16 mouse cellular contexts compared by ENCODE assay signal in the genomic region with DNA sequence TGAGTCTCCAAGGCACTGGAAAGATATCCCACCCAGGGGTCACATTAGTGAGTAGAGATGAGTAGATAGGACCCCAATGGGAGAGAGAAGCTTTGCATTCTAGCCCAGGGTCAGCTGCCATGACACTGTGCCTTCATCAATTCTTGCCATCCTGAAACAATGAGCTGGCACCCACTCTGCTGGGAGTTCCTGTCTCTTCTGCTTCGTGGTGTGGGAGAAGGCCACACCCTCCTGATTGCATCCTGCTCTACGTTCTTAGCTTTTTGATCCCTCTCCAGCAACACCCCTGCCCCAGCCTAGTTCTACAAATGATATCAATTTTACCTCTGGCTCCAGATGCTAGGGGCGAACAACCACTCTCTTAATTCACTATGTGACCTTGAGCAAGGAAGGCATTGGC. TPM values are rescaled to one million over a fixed set of nuclear protein-coding genes. Genes with fewer than 3 reads are reported as not detected.
A peak's percentile ranks its signal among the peaks of the same experiment; 100 is the strongest.
DNase-seq lines count a peak whose midpoint lies in the region; ATAC-seq and TF ChIP-seq lines count a peak whose summit lies in the region.
"Had no signal": no experiment of that assay in that cellular context is flagged by ENCODE, and none has a peak within 500 bp of the region (broad histone marks: within the 10 kb centered on the region; RNA-seq: fewer than 3 reads in every experiment).

No protein-coding gene starts in this region.

- no peaks in the 10 kb centered on the region for H3K27me3 ChIP-seq in heart, embryonic 11.5 days (ENCODE audit: control insufficient read depth, insufficient read depth, low read length)
- no peaks in the 10 kb centered on the region for H3K27me3 ChIP-seq in kidney, embryonic 15.5 days
- H3K27me3 ChIP-seq in heart, postnatal 0 days (ENCODE audit: control insufficient read depth, insufficient read depth, low read length) = no peaks in the 10 kb centered on the region
- H3K27me3 ChIP-seq: embryonic facial prominence, embryonic 13.5 days; liver, embryonic 12.5 days; neural tube, embryonic 15.5 days had no signal

- H3K9me3 ChIP-seq in heart, embryonic 11.5 days (replicated peaks; ENCODE audit: control insufficient read depth, low read length) = no peaks in the 10 kb centered on the region
- H3K9me3 ChIP-seq in kidney, embryonic 15.5 days (replicated peaks) = no peaks in the 10 kb centered on the region
- no peaks in the 10 kb centered on the region for H3K9me3 ChIP-seq in heart, postnatal 0 days (replicated peaks; ENCODE audit: control insufficient read depth, low read length)
- H3K9me3 ChIP-seq: embryonic facial prominence, embryonic 13.5 days; forebrain, embryonic 10.5 days; limb, embryonic 10.5 days; liver, embryonic 12.5 days; neural tube, embryonic 15.5 days had no signal

- no peak for TF ChIP-seq EP300 in heart, postnatal 0 days (IDR thresholded peaks at IDR 0.05; ENCODE audit: low read depth)

- H3K36me3 ChIP-seq in heart, embryonic 11.5 days (ENCODE audit: control insufficient read depth, insufficient read depth, low read length) = no peaks in the 10 kb centered on the region
- H3K36me3 ChIP-seq in kidney, embryonic 15.5 days = no peaks in the 10 kb centered on the region
- H3K36me3 ChIP-seq in heart, postnatal 0 days (replicated peaks; ENCODE audit: control insufficient read depth, insufficient read depth, low read length) = no peaks in the 10 kb centered on the region
- H3K36me3 ChIP-seq in macrophage (ENCODE audit: inconsistent target) = no peaks in the 10 kb centered on the region
- H3K36me3 ChIP-seq: embryonic facial prominence, embryonic 13.5 days; forebrain, embryonic 10.5 days; limb, embryonic 10.5 days; liver, embryonic 12.5 days; neural tube, embryonic 15.5 days had no signal

- H3K27ac ChIP-seq in heart, embryonic 11.5 days (ENCODE audit: low read depth, low read length) = peak overlapping the region; percentile 70
- H3K27ac ChIP-seq in kidney, embryonic 15.5 days = no peak overlapping the region
- peak overlapping the region; percentile 88 for H3K27ac ChIP-seq in heart, postnatal 0 days (ENCODE audit: low read depth)
- H3K27ac ChIP-seq in macrophage = peak overlapping the region; percentile 22; the same call in 1 of the 2 replicates
- H3K27ac ChIP-seq: embryonic facial prominence, embryonic 13.5 days; forebrain, embryonic 10.5 days; limb, embryonic 10.5 days; liver, embryonic 12.5 days; neural tube, embryonic 15.5 days had no signal

- no peak for TF ChIP-seq CTCF in heart, postnatal 0 days (IDR thresholded peaks at IDR 0.05; ENCODE audit: low read depth)

- H3K4me1 ChIP-seq in heart, embryonic 11.5 days (ENCODE audit: control insufficient read depth, insufficient read depth, low read length) = peaks cover 48% of the 10 kb centered on the region
- H3K4me1 ChIP-seq in kidney, embryonic 15.5 days = peaks cover 9% of the 10 kb centered on the region; the same call in 1 of the 2 replicates
- H3K4me1 ChIP-seq in heart, postnatal 0 days (ENCODE audit: control insufficient read depth, insufficient read depth) = peaks cover 48% of the 10 kb centered on the region
- H3K4me1 ChIP-seq: embryonic facial prominence, embryonic 13.5 days; forebrain, embryonic 10.5 days; neural tube, embryonic 15.5 days had no signal

- no peak for DNase-seq in heart, postnatal 4 days
- peak; percentile 34 to 52 for DNase-seq in kidney, postnatal 36 days
- no peak for DNase-seq in heart, postnatal 0 days (ENCODE audit: low spot score)
- DNase-seq in spleen, postnatal 4 days (ENCODE audit: low spot score in 2 of 2) = no peak
- DNase-seq in neural tube, embryonic 10.5 days (ENCODE audit: extremely low spot score, low spot score) = no peak
- DNase-seq: adrenal gland, adult 8-10 months; cerebellum, adult 8-10 months; layer of hippocampus, postnatal 36 days had no signal

- H3K4me2 ChIP-seq in heart, embryonic 11.5 days = no peak overlapping the region
- H3K4me2 ChIP-seq in kidney, embryonic 15.5 days = no peak overlapping the region
- no peak overlapping the region for H3K4me2 ChIP-seq in heart, postnatal 0 days (ENCODE audit: low read depth, low read length)
- H3K4me2 ChIP-seq: embryonic facial prominence, embryonic 13.5 days; liver, embryonic 12.5 days; neural tube, embryonic 15.5 days had no signal

- no peak for ATAC-seq in heart, embryonic 11.5 days (replicated peaks; ENCODE audit: insufficient number of reproducible peaks, low FRiP score, low TSS enrichment)
- no peak for ATAC-seq in kidney, embryonic 15.5 days (replicated peaks; ENCODE audit: low FRiP score)
- no peak for ATAC-seq in heart, postnatal 0 days (ENCODE audit: insufficient read depth, low read depth)
- ATAC-seq: liver, embryonic 12.5 days had no signal

- no peaks in the 10 kb centered on the region for H3K79me2 ChIP-seq in macrophage (ENCODE audit: inconsistent target)

- H3K4me3 ChIP-seq in heart, embryonic 11.5 days (ENCODE audit: low read depth, low read length) = no peak overlapping the region
- no peak overlapping the region for H3K4me3 ChIP-seq in kidney, embryonic 15.5 days (replicated peaks)
- H3K4me3 ChIP-seq in heart, postnatal 0 days (ENCODE audit: low read depth, low read length) = no peak overlapping the region
- H3K4me3 ChIP-seq in macrophage (ENCODE audit: inconsistent target) = no peak overlapping the region
- H3K4me3 ChIP-seq: embryonic facial prominence, embryonic 13.5 days; forebrain, embryonic 10.5 days; limb, embryonic 10.5 days; liver, embryonic 12.5 days; neural tube, embryonic 15.5 days had no signal

- 52% methylated on average over 3 of the region's 3 CpGs for WGBS in heart, embryonic 11.5 days (ENCODE audit: insufficient replicate concordance)
- 73% methylated on average over 3 of the region's 3 CpGs for WGBS in kidney, embryonic 15.5 days
- 40% methylated on average over 3 of the region's 3 CpGs for WGBS in heart, postnatal 0 days
- 37% methylated on average over 3 of the region's 3 CpGs for WGBS in macrophage (ENCODE audit: missing documents)

- H3K9ac ChIP-seq in heart, embryonic 11.5 days (ENCODE audit: low read depth, low read length) = no peak overlapping the region
- H3K9ac ChIP-seq in kidney, embryonic 15.5 days = no peak overlapping the region
- H3K9ac ChIP-seq in heart, postnatal 0 days (replicated peaks; ENCODE audit: low read depth, low read length) = no peak overlapping the region
- H3K9ac ChIP-seq: embryonic facial prominence, embryonic 13.5 days; liver, embryonic 12.5 days; neural tube, embryonic 15.5 days had no signal

RNA-seq across cellular contexts. Expression of gene Fchsd2, which starts 3.4 kb away (rescaled TPM):
- 16.3 and 20.4 TPM in 2 replicates for polyA plus RNA-seq in heart, embryonic 11.5 days (2014; fragmentation: Nextera tagmentation; extraction: Ambion mirVana)
- total RNA-seq in heart, postnatal 4 days (2021) = 10 to 100 TPM; 20.4 to 22.1 TPM
- 25.7 and 27.1 TPM in 2 replicates for polyA plus RNA-seq in kidney, embryonic 15.5 days (2015; fragmentation: Nextera tagmentation; extraction: Ambion mirVana)
- 15.6 and 19.3 TPM in 2 replicates for total RNA-seq in heart, postnatal 0 days (2014; rRNA removed; ENCODE audit: low replicate concordance)
- 8.7 and 9.7 TPM in 2 replicates for polyA plus RNA-seq in heart, postnatal 0 days (2015; fragmentation: Nextera tagmentation; extraction: Ambion mirVana)
- total RNA-seq in macrophage (2018; cell fraction: chromatin; rRNA removed) = 1,000 to 10,000 TPM in 11 of 26 experiments, 100 to 1,000 TPM in 15; 302 to 5,659 (median 714) TPM
- total RNA-seq in macrophage (2018; cell fraction: cytosol; rRNA removed) = 100 to 1,000 TPM in 4 of 26 experiments, 10 to 100 TPM in 22; 37.3 to 238 (median 64.3) TPM
- total RNA-seq in macrophage (2018; cell fraction: nucleus; rRNA removed) = 1,000 to 10,000 TPM in 7 of 26 experiments, 100 to 1,000 TPM in 19; 113 to 3,470 (median 457) TPM
- polyA plus RNA-seq in macrophage (2018) = 39.2 to 50.7 TPM (median 43.9 TPM) in 3 replicates

Comparison
In these comparisons a context has a peak if more than half of its experiments do, and no peak if none do; other contexts are left out.
1. DNase-seq: peak in kidney, postnatal 36 days (2 of 2); none in heart, postnatal 4 days (single experiment), heart, postnatal 0 days (single experiment), spleen, postnatal 4 days (0 of 2) and neural tube, embryonic 10.5 days (single experiment).